In genomic region chr16:57549061-57550037, GRCm38 (mm10) we compare ENCODE assay signal across 8 mouse cellular contexts. TPM values are rescaled to one million over a fixed set of nuclear protein-coding genes. Genes with fewer than 3 reads are reported as not detected.
A peak's percentile ranks its signal among the peaks of the same experiment; 100 is the strongest.
DNase-seq lines count a peak whose midpoint lies in the region; ATAC-seq and TF ChIP-seq lines count a peak whose summit lies in the region.

No protein-coding gene starts in this region.

- H3K9me3 ChIP-seq in CH12.LX (replicated peaks; ENCODE audit: low read length), result no peaks in the 10 kb centered on the region
- H3K9me3 ChIP-seq in forebrain, embryonic 15.5 days, result no peaks in the 10 kb centered on the region
- H3K9me3 ChIP-seq in lung, postnatal 0 days (ENCODE audit: low read length), result no peaks in the 10 kb centered on the region

- no peak for TF ChIP-seq CTCF in CH12.LX (conservative IDR thresholded peaks at IDR 0.05 in 1 of 2, IDR thresholded peaks at IDR 0.05 in 1 of 2; ENCODE audit: low read depth in 2 of 2, low read length in 2 of 2)
- TF ChIP-seq CTCF in bone marrow macrophage, adult 2 months (IDR thresholded peaks at IDR 0.05; ENCODE audit: low read depth, low read length), result no peak
- TF ChIP-seq CTCF in layer of hippocampus, adult 2 months (conservative IDR thresholded peaks at IDR 0.05), result no peak
- TF ChIP-seq CTCF in lung, postnatal 0 days (IDR thresholded peaks at IDR 0.05), result no peak

- H3K36me3 ChIP-seq in CH12.LX (replicated peaks in 1 of 2; ENCODE audit: control insufficient read depth in 1 of 2, insufficient read depth in 1 of 2, low read length in 1 of 2), result peaks cover 0 to 26% of the 10 kb centered on the region in 2 experiments
- no peaks in the 10 kb centered on the region for H3K36me3 ChIP-seq in forebrain, embryonic 15.5 days
- H3K36me3 ChIP-seq in lung, postnatal 0 days (ENCODE audit: insufficient read depth, low read length), result no peaks in the 10 kb centered on the region

- TF ChIP-seq RAD21 in CH12.LX (IDR thresholded peaks at IDR 0.05; ENCODE audit: low read depth, low read length), result no peak

- 2% methylated on average over 59 of the region's 64 CpGs for WGBS in forebrain, embryonic 15.5 days
- WGBS in lung, postnatal 0 days, result 3% methylated on average over 63 of the region's 64 CpGs

- H3K4me2 ChIP-seq in CH12.LX (ENCODE audit: insufficient read depth, low read depth, poor library complexity, severe bottlenecking), result peak overlapping the region; percentile 93
- peak overlapping the region; percentile 90 for H3K4me2 ChIP-seq in forebrain, embryonic 15.5 days (replicated peaks)
- peak overlapping the region; percentile 77 for H3K4me2 ChIP-seq in lung, postnatal 0 days (replicated peaks; ENCODE audit: low read depth, low read length)

- peak overlapping the region; percentile 57 to 66 (median 65) for H3K4me3 ChIP-seq in CH12.LX (replicated peaks in 1 of 3; ENCODE audit: low read depth in 2 of 3, low read length in 2 of 3, poor library complexity in 1 of 3)
- H3K4me3 ChIP-seq in bone marrow macrophage, adult 2 months (ENCODE audit: insufficient read depth, low read length), result peak overlapping the region; percentile 61
- H3K4me3 ChIP-seq in forebrain, embryonic 15.5 days, result peak overlapping the region; percentile 70
- peak overlapping the region; percentile 66 for H3K4me3 ChIP-seq in layer of hippocampus, adult 2 months
- peak overlapping the region; percentile 64 for H3K4me3 ChIP-seq in lung, postnatal 0 days (ENCODE audit: low read depth, low read length)

- H3K9ac ChIP-seq in CH12.LX (ENCODE audit: insufficient read depth, low read depth), result peak overlapping the region; percentile 45
- H3K9ac ChIP-seq in forebrain, embryonic 15.5 days (replicated peaks), result peak overlapping the region; percentile 72
- peak overlapping the region; percentile 84 for H3K9ac ChIP-seq in lung, postnatal 0 days (replicated peaks; ENCODE audit: low read depth)

- in situ Hi-C loops in CH12.LX (cut with MboI; ENCODE audit: low pct_ligation_motif_present, low pct_unique_long_range_greater_than_20kb, low sequenced_read_pairs), result loop anchor here (10.0 kb wide), 1 partner anchor 305 kb away; no protein-coding TSS in a partner anchor

- peak; percentile 98 for ATAC-seq in forebrain, embryonic 15.5 days (replicated peaks)
- ATAC-seq in lung, postnatal 0 days, result peak; percentile 96

- H3K4me1 ChIP-seq in CH12.LX (ENCODE audit: control insufficient read depth in 1 of 2, insufficient read depth in 2 of 2), result peaks cover 9 to 69% of the 10 kb centered on the region in 2 experiments
- H3K4me1 ChIP-seq in bone marrow macrophage, adult 2 months (ENCODE audit: control insufficient read depth, insufficient read depth, low read length), result peaks cover 29% of the 10 kb centered on the region
- peaks cover 6% of the 10 kb centered on the region for H3K4me1 ChIP-seq in forebrain, embryonic 15.5 days
- H3K4me1 ChIP-seq in lung, postnatal 0 days (ENCODE audit: insufficient read depth, low read depth, low read length), result peaks cover 11% of the 10 kb centered on the region; the same call in 1 of the 2 replicates

- TF ChIP-seq EP300 in CH12.LX (IDR thresholded peaks at IDR 0.05; ENCODE audit: low read length), result no peak
- TF ChIP-seq EP300 in lung, postnatal 0 days (IDR thresholded peaks at IDR 0.05), result no peak

- peak; percentile 66 for DNase-seq in CH12.LX (ENCODE audit: extremely low read depth)
- peak; percentile 87 to 88 for DNase-seq in heart, postnatal 36 days
- DNase-seq in layer of hippocampus, adult 2 months (ENCODE audit: low spot score in 2 of 2), result peak; percentile 16 to 49
- DNase-seq in lung, postnatal 0 days (ENCODE audit: low spot score), result peak; percentile 87
- peak; percentile 62 for DNase-seq in ovary, adult 18-20 months (ENCODE audit: low spot score)
- DNase-seq in thymus, postnatal 10 days (ENCODE audit: low spot score in 2 of 2), result peak; percentile 50 to 62

- intact Hi-C loops in heart, postnatal 36 days (cut with DNase I), result loop anchor here (5.0 kb wide), 1 partner anchor 127 kb away; no protein-coding TSS in a partner anchor

- TF ChIP-seq POLR2A in CH12.LX (IDR thresholded peaks at IDR 0.05; ENCODE audit: low read depth, low read length), result peak; percentile 52
- no peak for TF ChIP-seq POLR2A in bone marrow macrophage, adult 2 months (IDR thresholded peaks at IDR 0.05; ENCODE audit: borderline replicate concordance, low read depth, low read length)

- dilution Hi-C loops in CH12.LX (cut with MboI; ENCODE audit: extremely low pct_ligation_motif_present, extremely low pct_unique_long_range_greater_than_20kb, low sequenced_read_pairs), result no loop called here

- H3K79me2 ChIP-seq in CH12.LX (replicated peaks; ENCODE audit: control insufficient read depth, extremely low read depth, insufficient read depth, poor library complexity, severe bottlenecking), result peaks cover 5% of the 10 kb centered on the region; the same call in 1 of the 2 replicates

- no peak overlapping the region for H3K27ac ChIP-seq in CH12.LX (ENCODE audit: insufficient read depth, low read depth)
- peak overlapping the region; percentile 54 for H3K27ac ChIP-seq in bone marrow macrophage, adult 2 months (ENCODE audit: insufficient read depth, low read depth, low read length)
- H3K27ac ChIP-seq in forebrain, embryonic 15.5 days (replicated peaks), result no peak overlapping the region
- peak overlapping the region; percentile 52 for H3K27ac ChIP-seq in layer of hippocampus, adult 2 months
- peak overlapping the region; percentile 76 for H3K27ac ChIP-seq in lung, postnatal 0 days (ENCODE audit: low read length)

- H3K27me3 ChIP-seq in CH12.LX (replicated peaks), result no peaks in the 10 kb centered on the region
- peaks cover 11% of the 10 kb centered on the region; the same call in 1 of the 2 replicates for H3K27me3 ChIP-seq in forebrain, embryonic 15.5 days
- H3K27me3 ChIP-seq in lung, postnatal 0 days (replicated peaks; ENCODE audit: insufficient read depth, low read length), result no peaks in the 10 kb centered on the region

TF ChIP-seq in CH12.LX, 34 proteins besides CTCF, POLR2A, EP300 and RAD21 (continues in another document):
- TF ChIP-seq RCOR1 (conservative IDR thresholded peaks at IDR 0.05; ENCODE audit: low read depth, low read length) (no peak), MAFK (IDR thresholded peaks at IDR 0.05; ENCODE audit: insufficient replicate concordance, low read length) (no peak), MAX (IDR thresholded peaks at IDR 0.05; ENCODE audit: low read length) (peak; percentile 84), ELF1 (IDR thresholded peaks at IDR 0.05; ENCODE audit: low read depth, low read length) (0 out of 2 replicates have a peak, but pooled peaks have one; percentile 34), JUND (conservative IDR thresholded peaks at IDR 0.05; ENCODE audit: low read depth, low read length) (no peak), MYC (IDR thresholded peaks at IDR 0.05; ENCODE audit: low read depth, low read length) (peak; percentile 49), ZNF384 (IDR thresholded peaks at IDR 0.05; ENCODE audit: low read depth, low read length) (peak; percentile 83), CHD1 (IDR thresholded peaks at IDR 0.05; ENCODE audit: low read depth, low read length) (no peak), SMC3 (IDR thresholded peaks at IDR 0.05; ENCODE audit: low read depth, low read length) (no peak), TBP (conservative IDR thresholded peaks at IDR 0.05; ENCODE audit: low read depth, low read length) (no peak), MAZ (IDR thresholded peaks at IDR 0.05; ENCODE audit: low read depth, low read length) (no peak), GABPA (IDR thresholded peaks at IDR 0.05; ENCODE audit: insufficient replicate concordance, low read depth, low read length) (no peak), ETS1 (conservative IDR thresholded peaks at IDR 0.05; ENCODE audit: low read depth, low read length) (no peak), USF1 (IDR thresholded peaks at IDR 0.05; ENCODE audit: low read depth, low read length) (no peak), IRF4 (IDR thresholded peaks at IDR 0.05; ENCODE audit: low read depth, low read length) (no peak), KAT2A (IDR thresholded peaks at IDR 0.05; ENCODE audit: insufficient replicate concordance, low read length) (no peak), POLR2AphosphoS2 (IDR thresholded peaks at IDR 0.05; ENCODE audit: low read depth, low read length) (no peak), USF2 (conservative IDR thresholded peaks at IDR 0.05; ENCODE audit: low read depth, low read length) (no peak), NRF1 (IDR thresholded peaks at IDR 0.05; ENCODE audit: low read depth, low read length) (peak; percentile 36; the same call in 1 of the 2 replicates), ZMIZ1 (IDR thresholded peaks at IDR 0.05; ENCODE audit: low read depth, low read length) (0 out of 2 replicates have a peak, but pooled peaks have one; percentile 45), E2F4 (IDR thresholded peaks at IDR 0.05; ENCODE audit: insufficient replicate concordance, low read depth, low read length) (no peak), TCF12 (IDR thresholded peaks at IDR 0.05; ENCODE audit: low read depth, low read length) (peak; percentile 68), BHLHE40 (IDR thresholded peaks at IDR 0.05; ENCODE audit: low read depth, low read length) (peak; percentile 83), MEF2A (IDR thresholded peaks at IDR 0.05; ENCODE audit: borderline replicate concordance, low read depth, low read length) (0 out of 2 replicates have a peak, but pooled peaks have one; percentile 31), ZKSCAN1 (IDR thresholded peaks at IDR 0.05; ENCODE audit: borderline replicate concordance, low read depth, low read length) (no peak), HCFC1 (IDR thresholded peaks at IDR 0.05; ENCODE audit: low read depth, low read length) (no peak), ZC3H11A (IDR thresholded peaks at IDR 0.05; ENCODE audit: low read depth, low read length) (no peak), SIN3A (IDR thresholded peaks at IDR 0.05; ENCODE audit: low read length) (peak; percentile 27; the same call in 1 of the 2 replicates), JUN (IDR thresholded peaks at IDR 0.05; ENCODE audit: insufficient read depth, low read depth, low read length) (no peak), MXI1 (IDR thresholded peaks at IDR 0.05; ENCODE audit: low read depth, low read length) (peak; percentile 64; the same call in 1 of the 2 replicates), NELFE (IDR thresholded peaks at IDR 0.05; ENCODE audit: low read depth, low read length) (no peak)

RNA-seq across cellular contexts. Expression of gene Cmss1, which starts 57.3 kb away (rescaled TPM):
- total RNA-seq in CH12.LX (2012; rRNA removed) (94.7 and 115 TPM in 2 replicates), CH12.LX (2014; rRNA removed) (107 and 121 TPM in 2 replicates)
- 103 and 120 TPM in 2 replicates for polyA plus RNA-seq in CH12.LX (2012; ENCODE audit: insufficient read length, low read depth)
- polyA plus RNA-seq in bone marrow macrophage, adult 2 months (2012; ENCODE audit: insufficient read depth, insufficient read length, missing spikeins), result 6.5 and 9.1 TPM in 2 replicates
- 41.8 and 42.6 TPM in 2 replicates for polyA plus RNA-seq in forebrain, embryonic 15.5 days (2015; fragmentation: Nextera tagmentation; extraction: Ambion mirVana)
- 10 to 100 TPM; 66.4 to 77.2 TPM for total RNA-seq in heart, postnatal 36 days (2021)
- total RNA-seq in layer of hippocampus, adult 2 months (2021), result 10 to 100 TPM; 16.2 to 16.3 TPM
- polyA plus RNA-seq in lung, postnatal 0 days (2015; fragmentation: Nextera tagmentation; extraction: Ambion mirVana), result 23.1 and 27.3 TPM in 2 replicates

Comparison
In these comparisons a context has a peak if more than half of its experiments do, and no peak if none do; other contexts are left out.
1. DNase-seq: peak in every context shown above with its lines; median percentile 88 in heart, postnatal 36 days; 87 in lung, postnatal 0 days; 66 in CH12.LX; 62 in ovary, adult 18-20 months; 56 in thymus, postnatal 10 days; 32 in layer of hippocampus, adult 2 months.
2. H3K27ac ChIP-seq: peak in bone marrow macrophage, adult 2 months (single experiment), layer of hippocampus, adult 2 months (single experiment) and lung, postnatal 0 days (single experiment); none in CH12.LX (single experiment) and forebrain, embryonic 15.5 days (single experiment).
3. Peak in every context shown above with its lines, with median percentiles within 50 percentile points of each other: H3K4me2 ChIP-seq, H3K4me3 ChIP-seq and H3K9ac ChIP-seq.